Mouse (Mus musculus) stomach, postnatal 0 days (tissue): Measurements from ENCODE around the gene Rapgef6.

Experiments
- CTCF ChIP-seq: IDR thresholded peaks from 2 replicates; pipeline ENCODE4 v1.5.1; 2016; ENCODE audit warnings: antibody characterized with exemption, low read depth, mild to moderate bottlenecking, moderate library complexity
- EP300 ChIP-seq: optimal IDR thresholded peaks from 2 replicates; pipeline ENCODE3; 2016; ENCODE audit warnings: antibody characterized with exemption

GRCm38 (mm10) chr11:54717893-54718292 lies 195.2 kb downstream of the Rapgef6 start:
- TF ChIP-seq CTCF: no peak
- no peak for TF ChIP-seq EP300
